Mouse (Mus musculus): ENCODE measurements around the gene Ptch1.

DNA sequence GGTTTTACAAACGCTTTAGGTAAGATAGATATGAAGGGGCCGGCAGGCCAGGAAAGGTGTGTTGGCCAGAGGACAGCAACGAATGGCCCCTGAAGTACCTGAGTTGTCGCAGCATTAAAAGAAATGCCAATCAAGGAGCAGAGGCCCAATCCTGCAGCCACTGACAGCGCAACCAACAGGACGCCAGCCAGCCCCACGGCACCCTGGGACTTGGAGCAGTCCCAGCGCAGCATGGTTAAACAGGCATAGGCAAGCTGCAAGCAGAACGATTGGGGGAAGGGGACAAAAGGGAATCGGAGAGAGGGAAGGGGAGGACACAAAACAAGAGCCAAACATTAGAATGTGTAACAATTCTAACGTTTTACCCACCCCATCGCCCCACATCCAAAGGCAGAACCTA, 32.8 kb downstream of the Ptch1 start:
- TF ChIP-seq CTCF (IDR thresholded peaks at IDR 0.05; ENCODE audit: control insufficient read depth, insufficient read depth, insufficient read length) (no peak), MAX (IDR thresholded peaks at IDR 0.05) (no peak)

All from C2C12 (cell line).